Mouse (Mus musculus) myocyte (in vitro differentiated cells): Measurements from ENCODE around the gene Dppa5a.

Source experiments
- MYOG ChIP-seq, 3 experiments: IDR thresholded peaks; one replicate each; pipeline ENCODE4 v1.6.1; 2011; ENCODE audit warnings: control low read depth in 2 of 3, low read depth in 2 of 3, mild to moderate bottlenecking in 2 of 3; ENCODE audit not compliant: insufficient read length in 2 of 3, control insufficient read depth in 1 of 3, insufficient read depth in 1 of 3
- POLR2A ChIP-seq: IDR thresholded peaks from one replicate; pipeline ENCODE4 v1.6.1; 2011; ENCODE audit warnings: low read depth, mild to moderate bottlenecking, control low read depth, moderate library complexity; ENCODE audit not compliant: insufficient read length
- POLR2AphosphoS2 ChIP-seq: IDR thresholded peaks from one replicate; pipeline ENCODE4 v1.6.1; 2011; ENCODE audit warnings: low read depth, control low read depth; ENCODE audit not compliant: insufficient read length

DNA sequence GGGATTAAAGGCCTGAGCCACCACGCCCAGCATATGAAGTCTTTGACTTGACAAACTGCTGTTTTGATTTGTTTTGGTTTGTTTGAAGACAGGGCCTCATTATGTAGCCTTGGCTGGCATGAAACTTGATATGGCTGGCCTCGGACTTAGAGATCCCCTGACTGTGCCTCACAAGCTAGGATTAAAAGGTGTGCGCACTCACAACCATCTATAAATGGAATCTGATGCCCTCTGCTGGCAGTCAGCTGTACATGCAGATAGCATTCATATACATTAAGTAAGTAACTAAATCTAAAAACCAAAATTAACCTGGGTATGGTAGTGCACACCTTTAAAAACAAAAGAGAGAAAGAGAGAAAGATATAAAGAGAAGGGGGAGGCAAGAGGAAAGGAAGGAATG is 17.9 kb upstream of the Dppa5a start:
- TF ChIP-seq POLR2AphosphoS2 (no peak), MYOG (IDR thresholded peaks at IDR 0.05; ENCODE audit: control insufficient read depth in 1 of 3, insufficient read depth in 1 of 3, insufficient read length in 2 of 3, low read depth in 2 of 3) (no peak), POLR2A (no peak)
